Mouse (Mus musculus) T-cell, adult 2 months (primary cell): ENCODE measurements at regions not wholly inside any gene's neighbourhood (a gene's known extent, or its start where the extent isn't known, plus 50 kb on each side); places are given as distances from the start of the nearest gene placed in this dataset.

Source experiments
- DNase-seq: peaks from one replicate; pipeline ENCODE4 v3.0.0; 2022; ENCODE audit warnings: low spot score

DNA sequence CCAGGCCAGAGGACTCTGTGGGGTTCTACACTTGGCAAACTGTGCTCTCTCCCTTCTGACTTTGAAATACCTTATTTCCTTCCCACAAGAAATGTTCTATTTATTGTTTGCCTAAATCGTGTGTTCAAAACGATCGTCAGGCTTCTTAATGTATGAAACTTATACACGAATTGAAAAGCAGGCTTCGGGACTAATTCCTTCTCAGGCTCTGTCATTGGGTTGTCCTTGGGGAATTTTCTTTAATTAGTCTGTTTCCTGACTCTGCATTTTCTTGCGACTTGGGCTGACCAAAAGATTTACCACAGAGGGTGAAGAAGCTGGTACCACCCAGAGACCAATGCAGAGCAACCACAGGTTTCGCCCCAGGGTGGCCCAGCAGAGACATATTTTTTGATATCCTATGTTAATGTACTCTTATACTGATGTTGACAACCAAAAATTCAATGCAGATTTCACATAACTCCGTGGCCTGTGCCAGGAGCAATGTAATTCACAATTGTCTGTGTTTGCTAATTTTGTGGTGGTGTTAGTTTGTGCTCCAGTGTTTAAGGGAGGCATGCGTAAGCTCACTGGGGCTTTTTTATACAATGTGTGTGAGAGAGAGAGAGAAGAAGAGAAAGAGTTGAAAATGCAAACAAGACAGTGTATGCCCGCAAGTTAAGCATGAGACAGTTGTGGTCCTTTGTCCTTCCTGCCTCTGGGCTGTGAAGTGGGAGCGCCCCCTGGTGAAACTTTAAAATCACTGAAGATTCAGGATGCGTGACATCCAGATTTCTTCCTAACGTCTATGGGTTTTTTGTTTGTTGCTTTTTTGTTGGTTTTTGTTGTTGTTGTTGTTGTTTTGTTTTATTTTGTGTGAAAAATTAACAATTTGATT lies 452.7 kb downstream of the Sox2 start:
- no peak for DNase-seq

GRCm38 (mm10) chr3:35104884-35105283 lies 454.7 kb downstream of the Sox2 start:
- no peak for DNase-seq

DNA sequence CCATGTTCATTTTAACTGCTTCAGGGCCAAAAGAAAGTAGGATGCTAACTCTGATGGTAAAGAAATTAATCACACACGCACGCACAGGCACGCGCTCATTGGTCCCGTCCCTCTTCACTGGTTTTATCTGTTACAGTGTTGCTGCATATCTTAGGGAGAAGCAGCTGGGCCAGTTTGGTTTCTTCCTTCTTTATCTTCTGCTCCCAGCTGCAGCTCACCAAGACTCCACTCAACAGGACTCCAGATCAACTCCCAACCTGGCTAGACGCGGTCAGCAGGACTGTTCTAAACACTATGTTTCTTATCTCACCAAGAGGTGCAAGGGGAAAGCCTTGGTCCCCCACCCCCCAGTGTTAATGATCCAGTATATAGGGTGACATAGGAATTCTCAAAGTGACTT lies 455.9 kb downstream of the Sox2 start:
- no peak for DNase-seq

DNA sequence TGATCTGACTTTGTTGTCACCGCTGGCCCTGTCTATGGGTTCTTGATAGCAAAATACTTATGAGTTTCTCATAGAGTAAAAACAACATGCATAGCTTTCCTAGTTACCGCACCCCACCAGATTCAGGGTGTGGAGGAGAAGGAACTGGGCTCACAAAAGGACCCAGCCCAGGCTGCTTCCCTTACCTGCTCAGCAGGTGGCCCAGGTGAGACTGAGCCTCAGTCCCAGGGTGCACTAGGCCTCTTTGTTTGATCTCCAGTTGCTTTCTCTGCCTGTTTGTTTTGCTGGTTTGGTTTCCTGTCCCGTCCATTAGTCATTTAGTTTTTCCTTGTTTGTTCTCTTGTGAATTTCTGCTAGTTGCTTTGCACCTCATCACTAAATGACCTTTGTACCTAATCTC lies 483.3 kb downstream of the Sox2 start:
- DNase-seq = no peak

DNA sequence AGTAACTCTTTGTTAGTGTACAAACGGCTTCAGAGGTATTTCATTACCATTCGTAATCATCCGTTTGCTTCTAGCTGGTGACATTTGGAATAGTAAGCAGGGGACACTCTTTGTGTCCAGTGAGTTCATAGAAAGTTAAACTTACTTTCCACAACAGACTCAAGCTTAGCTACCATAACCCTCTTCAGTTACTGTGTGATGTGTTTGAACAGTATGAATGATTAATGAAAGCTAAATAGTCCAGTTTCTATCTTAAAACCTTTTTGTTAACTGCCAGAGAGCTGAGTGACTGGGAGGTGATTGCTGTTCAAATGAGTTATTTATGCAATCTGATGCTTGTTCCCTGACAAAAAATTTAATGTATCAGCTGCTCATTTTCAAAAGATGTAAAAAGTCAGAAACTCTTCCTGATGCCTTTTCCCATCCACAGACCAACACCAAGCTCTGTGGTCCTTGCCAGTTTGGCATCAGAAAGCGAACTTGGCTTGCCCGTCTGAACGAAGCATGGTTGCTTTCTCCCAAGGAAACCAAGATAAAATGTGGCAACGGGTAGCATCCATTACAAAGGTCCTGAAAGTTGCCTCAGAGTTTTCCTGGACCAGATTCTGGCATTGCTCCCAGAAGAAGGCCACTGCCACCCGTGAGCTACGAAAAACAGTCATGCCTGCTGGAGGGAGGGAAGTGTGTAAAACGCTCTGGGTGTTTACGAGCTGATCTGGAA lies 491.5 kb downstream of the Sox2 start:
- DNase-seq = no peak

DNA sequence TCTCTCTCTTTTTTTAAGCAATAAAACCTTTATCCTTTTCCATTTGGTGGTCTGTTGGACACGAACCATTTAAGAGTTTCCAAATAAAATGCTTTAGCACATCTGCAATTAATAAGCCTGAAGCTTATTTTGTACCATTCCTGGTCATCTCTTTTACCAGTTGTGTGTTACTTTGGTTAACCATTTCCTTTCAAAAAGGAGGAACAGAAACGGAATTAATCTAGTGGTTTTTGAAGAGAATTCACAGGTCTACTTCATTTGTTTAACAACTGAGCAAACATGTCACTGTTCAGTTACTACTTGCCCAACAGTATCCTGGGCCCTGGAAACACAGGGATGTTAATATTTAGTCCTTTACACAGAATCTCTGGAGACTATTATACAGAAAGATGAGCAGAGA lies 492.5 kb downstream of the Sox2 start:
- DNase-seq = no peak

GRCm38 (mm10) chr3:35145569-35145968 lies 495.4 kb downstream of the Sox2 start:
- DNase-seq = no peak

GRCm38 (mm10) chr3:35146681-35147080 lies 496.5 kb downstream of the Sox2 start:
- DNase-seq = no peak

GRCm38 (mm10) chr3:35149251-35149691 lies 499.1 kb downstream of the Sox2 start:
- DNase-seq = no peak

GRCm38 (mm10) chr3:35152191-35152590 lies 502.0 kb downstream of the Sox2 start:
- no peak for DNase-seq

GRCm38 (mm10) chr3:35154266-35154665 lies 504.1 kb downstream of the Sox2 start:
- DNase-seq = no peak

DNA sequence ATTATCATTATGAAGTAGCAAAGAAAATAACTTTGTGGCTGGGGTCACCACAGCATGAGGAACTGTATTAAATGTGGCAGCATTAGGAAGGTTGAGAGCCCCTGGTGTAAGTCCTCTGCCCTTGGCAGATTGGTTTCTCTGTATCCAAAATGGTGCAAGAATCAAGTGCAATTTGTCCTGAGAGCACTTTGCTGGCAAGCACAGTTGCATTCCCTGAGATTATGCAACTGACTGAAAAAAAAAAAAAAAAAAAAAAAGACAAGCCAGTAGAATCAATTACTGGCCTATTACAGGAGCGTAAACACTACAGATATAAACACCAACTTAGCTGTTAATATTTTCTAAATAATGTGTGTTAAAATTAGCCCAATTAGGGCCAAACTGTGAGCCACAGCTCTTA lies 518.5 kb downstream of the Sox2 start:
- DNase-seq = no peak

DNA sequence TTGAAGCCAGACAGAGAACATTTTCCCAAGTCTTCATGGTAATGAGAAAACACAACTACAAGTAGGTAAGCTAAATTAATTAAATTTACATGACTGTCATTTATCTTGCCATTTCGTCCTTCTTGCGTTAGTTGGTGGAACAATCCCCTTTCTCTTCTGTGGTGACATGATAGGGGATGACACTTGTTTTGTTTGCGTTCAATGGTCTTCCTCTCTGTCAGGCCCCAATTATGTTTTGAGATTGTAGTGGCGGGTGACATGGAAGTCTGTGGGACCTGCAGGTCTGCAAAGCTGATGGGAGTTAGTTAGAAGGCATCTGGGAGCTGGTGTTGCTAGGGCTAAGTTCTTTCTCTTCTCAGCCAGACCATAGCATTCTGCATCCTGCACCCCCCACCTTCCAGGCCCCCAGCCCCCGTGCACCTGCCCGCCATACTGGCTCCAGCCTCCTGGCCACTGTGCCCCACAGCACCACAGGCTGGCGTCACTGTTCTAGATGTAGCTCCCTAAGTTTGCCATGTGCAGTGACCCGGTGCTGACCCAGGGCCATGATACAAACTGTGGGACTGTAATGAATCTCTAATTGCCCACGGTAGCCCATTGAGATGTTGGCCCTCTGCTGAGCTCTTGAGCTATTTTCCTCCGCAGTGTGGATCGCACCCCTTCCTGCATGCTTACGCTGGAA lies 528.7 kb downstream of the Sox2 start:
- no peak for DNase-seq

- DNase-seq = no peak
These were observed 545.4 kb upstream of the Atp11b start for GRCm38 (mm10) chr3:35208526-35208925.

DNA sequence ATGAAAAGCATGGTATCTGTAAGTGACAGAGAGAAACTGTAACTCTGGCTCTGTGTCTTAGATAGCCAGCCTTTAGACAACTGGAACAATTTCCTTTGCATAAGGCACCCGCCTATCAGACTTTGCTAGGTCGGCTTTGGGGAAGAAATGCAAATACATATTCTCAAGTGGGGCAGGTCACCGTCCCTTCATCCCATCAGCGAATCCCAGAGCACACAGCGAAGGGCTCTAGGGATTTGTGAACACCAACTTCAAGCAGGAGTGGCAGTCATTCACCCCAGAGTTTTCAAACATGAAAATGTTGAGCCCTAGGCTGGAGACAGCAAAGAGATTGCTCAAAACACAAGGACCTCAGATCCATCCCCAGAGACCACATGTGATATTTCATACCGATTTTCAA lies 534.5 kb upstream of the Atp11b start:
- DNase-seq = no peak

DNA sequence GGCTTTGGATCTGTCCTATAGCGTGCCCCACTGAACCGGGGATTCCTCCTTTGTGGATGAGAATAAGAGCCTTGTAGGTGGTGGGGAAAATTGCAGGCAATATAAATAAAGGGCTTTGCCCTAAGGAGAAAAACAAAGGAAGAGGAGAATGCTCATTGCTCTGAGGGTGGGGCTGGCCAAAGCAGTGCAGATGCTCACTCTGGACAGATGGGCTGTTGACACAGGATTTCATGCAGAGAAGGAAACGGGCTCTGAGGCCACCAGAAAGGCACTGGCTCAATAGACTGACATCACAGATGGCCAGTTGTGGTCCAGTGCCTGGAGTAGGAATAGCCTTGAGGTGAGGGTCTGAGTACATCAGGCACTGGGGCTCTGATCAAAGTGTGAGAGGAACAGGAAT lies 532.7 kb upstream of the Atp11b start:
- DNase-seq = no peak

- no peak for DNase-seq
These were observed 531.7 kb upstream of the Atp11b start for GRCm38 (mm10) chr3:35222251-35222650.

GRCm38 (mm10) chr3:35225051-35225701 lies 528.7 kb upstream of the Atp11b start:
- DNase-seq = no peak

DNA sequence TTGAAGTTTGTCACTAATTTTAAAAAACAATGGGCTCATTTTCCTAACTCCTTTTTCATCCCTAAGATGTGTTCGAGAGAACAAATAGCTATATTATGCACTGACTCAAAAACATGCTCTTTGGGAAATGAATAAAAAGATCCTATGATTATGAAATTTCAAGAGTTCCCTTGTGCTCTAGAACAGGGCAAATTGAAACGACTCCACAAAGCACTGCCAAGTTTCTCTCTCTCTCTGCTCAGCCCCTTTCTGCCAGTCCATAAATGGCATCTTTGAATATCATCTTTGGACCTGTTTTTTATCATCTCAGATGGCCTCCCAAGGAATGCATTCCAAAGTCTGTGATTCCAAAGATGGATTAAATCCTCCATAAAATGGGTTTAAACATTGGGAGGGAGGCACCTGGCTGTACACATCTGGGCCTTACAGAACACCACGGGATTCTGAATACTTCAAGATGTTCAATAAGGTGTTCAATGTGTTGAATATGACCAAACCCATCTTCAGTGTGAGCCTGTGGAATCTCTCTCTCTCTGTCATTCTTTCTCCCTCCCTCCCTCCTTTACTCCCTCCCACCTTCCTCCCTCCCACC lies 528.0 kb upstream of the Atp11b start:
- DNase-seq = no peak

GRCm38 (mm10) chr3:35231158-35231928 lies 522.6 kb upstream of the Atp11b start:
- no peak for DNase-seq

- DNase-seq = no peak
These were observed 521.4 kb upstream of the Atp11b start for GRCm38 (mm10) chr3:35232487-35232886.
